Mouse (Mus musculus): ENCODE results near the gene Zfp148.
"Not testable (repeated sequence)": the region's sequence is repeated elsewhere in the genome, so short reads cannot be mapped to it uniquely, and the experiment has no call there.

Gene Zfp148

DNA sequence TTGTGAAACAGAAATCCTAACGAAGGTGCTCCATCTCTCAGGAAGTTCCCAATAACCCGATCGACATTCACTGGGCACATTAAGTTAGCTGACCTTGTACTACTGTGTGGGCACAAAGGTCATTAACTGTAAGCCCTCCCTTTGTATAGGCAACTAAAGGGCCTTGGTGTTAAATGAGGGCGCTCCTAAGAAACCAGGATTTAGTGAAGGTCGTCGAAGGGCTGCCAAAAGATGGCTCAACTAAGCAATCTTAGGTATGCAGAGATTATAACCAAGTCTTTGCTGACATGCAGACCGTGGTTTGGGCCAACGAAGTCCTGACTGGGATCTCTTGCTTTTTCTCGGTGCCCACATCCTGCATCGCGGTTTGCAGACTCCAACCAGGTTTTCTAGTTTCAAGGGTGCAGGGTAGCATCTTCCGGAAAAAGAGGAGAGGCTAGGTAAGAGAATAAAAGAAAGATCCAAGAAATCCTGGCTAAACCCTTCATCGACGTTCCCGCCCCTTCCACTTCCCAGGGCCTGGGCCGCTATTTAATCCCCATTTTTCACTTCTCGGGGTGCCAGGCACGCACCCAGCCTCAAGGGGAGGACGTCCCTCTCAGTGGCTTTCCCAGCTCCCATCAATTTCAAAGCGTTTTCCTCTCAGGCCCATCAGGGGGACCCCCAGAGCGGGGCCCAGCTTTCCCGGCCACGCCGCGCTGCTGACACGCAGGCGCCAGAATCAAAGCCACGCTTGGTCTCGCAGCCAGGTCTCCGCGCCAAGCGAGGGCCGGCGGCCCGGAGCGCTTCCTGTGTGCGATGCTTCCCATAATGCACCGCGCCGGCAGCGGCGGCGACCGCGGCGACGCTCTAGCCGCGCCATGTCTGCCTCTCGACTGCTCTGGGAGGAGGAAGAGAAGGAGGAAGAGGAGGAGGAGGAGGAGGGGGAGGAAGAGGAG is at the start of gene Zfp148:
TSS of gene Zfp148 (plus strand) at position 893 of the 938 bp plus-strand sequence.
- in situ Hi-C loops (cut with MboI, MseI) = not testable (repeated sequence)

DNA sequence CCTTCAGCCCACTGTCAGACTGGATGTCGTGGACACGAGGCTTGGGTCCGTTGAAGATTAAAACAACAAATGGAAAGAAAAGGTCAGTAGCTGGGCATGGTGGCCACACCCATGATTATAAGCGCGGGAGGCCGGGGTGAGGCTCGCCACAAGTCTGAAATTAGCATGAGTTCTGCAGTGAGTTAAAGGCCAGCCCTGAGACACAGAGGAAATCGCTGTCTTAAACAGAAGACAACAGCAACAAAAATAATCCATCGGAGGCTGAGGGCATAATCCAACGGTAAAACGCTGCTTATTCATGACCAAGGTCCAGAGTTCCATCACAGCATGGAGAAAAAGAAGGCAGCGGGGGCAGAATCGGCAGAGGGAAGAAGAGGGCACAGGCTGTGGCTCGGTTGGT is 47.6 kb upstream of the Zfp148 start:
- in situ Hi-C loops (cut with MboI, MseI) = loop anchor here in 1 of 2 experiments (10.0 kb wide), 1 partner anchor 152 kb away; no protein-coding TSS in a partner anchor

DNA sequence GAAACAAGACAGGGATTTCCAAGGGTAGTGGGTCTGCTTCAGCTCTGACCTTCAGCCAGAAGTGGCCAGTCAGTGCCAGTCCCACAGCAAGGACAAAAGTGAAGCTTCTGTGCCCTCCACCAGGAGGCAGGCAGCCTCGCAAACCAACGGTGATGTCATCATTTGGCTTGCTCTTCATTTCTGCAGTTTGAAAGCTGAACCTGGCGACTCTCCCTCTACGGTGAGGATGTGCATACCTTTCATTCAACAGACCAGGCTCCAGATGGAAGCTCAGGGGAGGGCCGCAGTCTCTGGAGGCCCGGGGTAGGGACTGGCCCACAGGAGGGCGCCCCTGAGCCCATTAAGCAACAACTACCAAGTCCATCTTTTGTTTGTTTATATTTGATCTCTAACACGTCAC is 43.5 kb upstream of the Zfp148 start:
- in situ Hi-C loops (cut with MboI, MseI) = loop anchor here in 1 of 2 experiments (10.0 kb wide), 1 partner anchor 148 kb away; no protein-coding TSS in a partner anchor

DNA sequence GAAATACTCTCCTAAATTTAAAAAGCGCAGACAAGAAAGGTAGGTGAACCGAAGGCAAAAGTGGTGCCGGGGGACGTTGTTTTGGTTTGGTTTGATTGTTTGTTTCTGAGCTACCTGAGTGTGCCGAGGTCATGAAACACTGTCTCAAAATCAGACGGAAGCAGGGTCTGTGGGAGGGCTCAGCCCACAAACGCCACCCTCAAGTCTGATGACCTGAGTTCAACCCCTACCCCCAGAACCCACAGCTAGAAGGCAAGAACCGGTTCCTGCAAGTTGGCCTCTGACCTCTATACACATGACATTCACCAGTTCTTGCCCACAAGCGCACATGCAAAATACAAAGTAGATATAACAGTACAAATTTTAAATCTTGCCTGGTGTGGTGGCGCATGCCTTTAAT is 43.0 kb upstream of the Zfp148 start:
- in situ Hi-C loops (cut with MboI, MseI) = loop anchor here in 1 of 2 experiments (10.0 kb wide), 1 partner anchor 147 kb away; no protein-coding TSS in a partner anchor

DNA sequence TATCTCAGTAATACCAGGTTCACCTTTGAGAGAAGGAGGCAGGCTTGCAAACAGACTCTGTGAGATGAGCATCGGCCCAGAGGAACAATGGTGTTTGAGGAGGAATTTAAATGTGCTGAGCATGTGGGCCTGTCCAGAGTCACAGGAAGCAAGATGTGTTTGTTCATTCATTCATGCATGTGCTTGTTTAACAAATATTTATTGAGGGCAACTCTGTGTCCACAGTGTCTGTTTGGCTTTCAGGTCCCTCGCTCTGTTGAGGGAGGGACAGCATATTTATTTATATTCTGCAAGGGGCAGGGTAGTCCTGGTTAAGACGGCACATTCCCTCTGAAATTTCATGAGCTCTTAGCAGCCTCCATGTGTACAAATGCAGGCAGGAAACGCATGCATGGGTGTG is 42.1 kb upstream of the Zfp148 start:
- in situ Hi-C loops (cut with MboI, MseI) = loop anchor here in 1 of 2 experiments (10.0 kb wide), 1 partner anchor 146 kb away; no protein-coding TSS in a partner anchor

GRCm38 (mm10) chr16:33339476-33339875 is 41.2 kb upstream of the Zfp148 start:
- in situ Hi-C loops (cut with MboI, MseI) = loop anchor here in 1 of 2 experiments (10.0 kb wide), 1 partner anchor 145 kb away; no protein-coding TSS in a partner anchor

DNA sequence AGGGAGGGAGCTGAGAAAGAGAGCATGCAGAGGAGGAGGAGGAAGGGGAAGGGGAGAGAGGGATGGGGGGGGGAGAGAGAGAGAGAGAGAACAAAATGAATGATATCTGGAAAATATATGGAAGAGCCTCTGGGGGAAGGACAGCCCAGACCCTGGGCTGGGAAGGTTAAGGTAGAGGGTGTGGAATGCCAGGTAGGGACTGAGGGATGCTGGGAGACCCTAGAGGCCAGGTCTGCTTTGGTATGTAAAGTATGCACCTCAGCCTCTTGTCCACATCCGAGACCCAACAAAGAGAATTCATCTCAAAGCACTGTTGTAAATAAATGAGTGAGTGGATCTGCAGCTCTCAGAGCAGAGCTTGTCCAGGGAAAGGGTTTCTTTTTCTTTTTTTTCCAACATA is 38.3 kb upstream of the Zfp148 start:
- in situ Hi-C loops (cut with MboI, MseI) = no loop called here

- in situ Hi-C loops (cut with MboI, MseI) = no loop called here
Observed at GRCm38 (mm10) chr16:33343106-33343505, 37.5 kb upstream of the Zfp148 start.

DNA sequence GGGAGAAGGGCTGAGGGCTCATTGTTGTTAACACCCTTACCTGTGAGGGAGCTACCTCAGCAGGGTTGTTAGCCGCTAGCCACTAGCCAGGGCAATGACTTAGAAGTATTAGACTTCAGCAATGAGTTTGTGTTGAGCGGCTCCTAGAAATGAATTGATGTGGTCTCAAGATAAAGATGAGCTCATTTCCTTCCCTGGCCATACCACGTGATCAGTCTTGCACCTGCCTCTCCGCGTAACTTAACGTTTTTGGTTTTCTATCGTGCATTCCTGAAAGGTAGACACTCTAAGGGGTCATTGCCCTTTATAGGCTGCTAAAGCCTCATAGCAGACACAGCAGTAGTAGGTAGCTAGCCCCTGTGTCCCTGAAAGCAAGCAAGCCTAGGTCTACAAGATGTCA is 37.0 kb upstream of the Zfp148 start:
- in situ Hi-C loops (cut with MboI, MseI) = no loop called here

DNA sequence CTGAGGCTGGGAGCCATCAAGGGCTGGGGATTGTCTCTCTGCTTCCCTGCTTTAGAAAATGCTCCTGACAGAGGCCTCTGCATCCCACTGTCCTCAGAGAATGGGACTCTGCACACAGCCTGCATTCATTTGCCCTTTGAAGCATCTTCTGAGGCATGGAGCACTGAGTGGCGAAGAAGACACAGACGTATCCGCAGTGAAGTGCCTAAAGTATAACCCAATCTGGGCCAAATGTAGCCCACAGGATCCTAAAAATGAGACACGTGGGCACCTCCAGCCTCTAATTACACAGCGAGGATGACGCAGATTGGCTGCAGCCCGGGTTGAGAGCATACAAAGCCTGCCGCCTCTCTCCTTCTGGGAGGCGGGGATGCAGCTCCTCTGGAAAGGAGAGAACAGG is 36.3 kb upstream of the Zfp148 start:
- in situ Hi-C loops (cut with MboI, MseI) = no loop called here

DNA sequence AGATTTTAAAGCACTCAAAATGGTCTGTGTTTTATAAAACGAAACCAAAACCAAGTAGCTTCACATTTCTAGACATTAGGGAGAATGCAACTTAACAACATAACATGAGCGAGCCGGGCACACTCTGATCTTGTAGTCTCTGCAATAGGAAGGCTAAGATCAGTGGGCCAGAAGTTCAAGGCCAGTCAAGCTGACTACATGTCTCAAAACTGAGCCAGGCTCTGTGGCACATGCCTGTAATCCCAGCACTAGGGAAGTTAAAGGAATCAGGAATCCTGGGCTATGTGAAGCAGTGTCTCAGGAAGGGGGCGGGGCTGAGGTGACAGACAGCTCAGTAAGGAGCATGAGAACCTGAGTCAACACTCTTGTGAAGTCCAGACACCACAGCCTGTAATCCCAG is 35.8 kb upstream of the Zfp148 start:
- in situ Hi-C loops (cut with MboI, MseI) = no loop called here

- in situ Hi-C loops (cut with MboI, MseI) = no loop called here
Observed at GRCm38 (mm10) chr16:33346376-33346775, 34.3 kb upstream of the Zfp148 start.

DNA sequence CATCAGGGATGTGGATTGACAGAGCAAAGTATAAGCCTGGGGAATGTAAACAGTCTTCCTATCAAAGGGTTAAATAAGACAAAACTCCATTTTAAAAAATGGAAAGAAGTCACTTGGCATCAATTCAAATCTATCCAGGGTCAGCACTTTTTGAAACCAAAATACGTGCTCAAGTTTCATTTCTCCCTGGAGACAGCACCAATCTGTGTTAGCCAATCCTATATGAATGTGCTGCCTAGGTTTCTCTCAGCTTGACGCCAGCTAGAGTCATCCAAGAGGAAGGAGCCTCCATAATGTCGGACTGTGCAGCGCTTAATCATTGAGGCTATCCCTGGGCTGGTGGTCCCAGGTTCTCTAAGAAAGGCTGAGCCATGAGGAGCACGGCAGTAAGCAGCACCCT is 33.5 kb upstream of the Zfp148 start:
- in situ Hi-C loops (cut with MboI, MseI) = no loop called here

DNA sequence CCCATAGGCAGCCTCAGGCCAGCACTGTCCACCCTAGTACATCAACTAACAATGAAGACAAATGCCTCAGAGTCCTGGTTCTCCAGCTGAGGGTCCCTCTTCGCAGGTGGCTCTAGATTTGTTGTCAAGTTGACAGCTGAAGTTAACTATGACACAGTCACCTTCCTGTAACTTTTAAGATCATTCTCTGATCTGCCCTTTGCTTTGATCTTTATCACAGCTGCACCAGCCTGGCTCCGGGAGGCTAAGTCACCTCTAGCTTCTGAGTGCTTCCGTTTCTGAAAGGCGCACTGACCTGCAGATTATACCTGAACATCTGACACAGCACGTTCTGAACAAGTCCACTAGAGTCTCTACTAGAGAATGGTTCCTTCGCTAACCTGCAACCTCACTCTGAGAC is 22.8 kb upstream of the Zfp148 start:
- in situ Hi-C loops (cut with MboI, MseI) = no loop called here

- in situ Hi-C loops (cut with MboI, MseI) = no loop called here
Observed at GRCm38 (mm10) chr16:33365772-33366171, 14.9 kb upstream of the Zfp148 start.

DNA sequence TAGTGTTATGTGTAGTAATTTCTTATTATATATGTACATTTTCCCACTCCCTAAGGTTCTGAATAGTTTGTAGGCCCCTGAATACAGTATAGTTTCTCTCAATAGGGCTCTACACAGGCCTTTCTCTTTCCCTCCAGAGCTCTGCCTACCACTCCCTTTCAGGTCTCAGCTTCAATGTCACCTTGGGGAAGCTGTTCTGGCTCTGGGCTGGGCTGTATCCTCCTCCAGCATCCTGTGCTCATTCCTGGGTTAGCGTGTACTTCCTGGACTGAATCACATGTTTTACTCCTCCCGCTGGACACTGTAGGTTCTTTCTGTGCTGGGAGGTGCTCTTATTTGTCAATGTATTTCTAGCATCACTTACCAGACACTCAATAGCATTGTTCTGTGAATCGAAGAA is 12.0 kb upstream of the Zfp148 start:
- in situ Hi-C loops (cut with MboI, MseI) = no loop called here

DNA sequence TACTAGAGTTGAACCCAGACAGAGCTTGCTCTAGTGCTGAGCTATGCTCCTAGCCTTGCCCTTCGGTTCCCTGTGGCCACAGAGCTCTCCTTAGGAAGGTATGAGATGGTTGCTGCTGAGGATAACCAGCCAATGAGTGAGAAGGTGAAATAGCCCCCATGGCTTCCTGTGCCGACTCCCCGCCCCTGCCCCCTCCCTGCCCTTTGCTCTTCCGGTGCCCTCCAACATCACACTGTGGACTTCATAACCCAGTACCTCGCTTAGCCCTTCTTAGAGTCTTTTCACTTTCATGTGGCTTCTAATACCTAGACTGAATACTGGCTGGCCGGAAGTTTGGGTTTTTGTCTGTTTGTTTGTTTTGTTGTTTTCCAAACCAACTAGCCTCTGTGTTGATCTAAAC is 9.8 kb upstream of the Zfp148 start:
- in situ Hi-C loops (cut with MboI, MseI) = no loop called here

GRCm38 (mm10) chr16:33372611-33373010 is 8.0 kb upstream of the Zfp148 start:
- in situ Hi-C loops (cut with MboI, MseI) = no loop called here

GRCm38 (mm10) chr16:33373326-33373725 is 7.3 kb upstream of the Zfp148 start:
- in situ Hi-C loops (cut with MboI, MseI) = no loop called here

DNA sequence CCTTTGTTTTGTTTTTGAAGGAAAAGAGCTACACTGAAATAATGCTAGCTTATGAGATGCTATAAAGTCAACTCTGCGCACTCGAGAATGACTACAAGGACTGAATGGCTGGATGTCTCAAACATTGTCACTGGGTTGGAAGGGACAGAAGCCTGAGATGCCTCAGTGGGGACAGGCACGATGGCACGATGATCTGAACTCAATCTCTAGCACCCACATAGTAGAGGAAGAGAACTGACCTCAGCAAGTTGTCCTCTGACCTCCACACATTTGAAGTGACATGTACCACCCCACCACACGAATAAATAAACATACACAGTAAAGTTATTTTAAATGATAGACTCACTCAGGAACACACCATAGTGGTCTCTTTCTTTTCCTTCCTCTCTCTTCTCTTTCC is 4.4 kb upstream of the Zfp148 start:
- in situ Hi-C loops (cut with MboI, MseI) = no loop called here

GRCm38 (mm10) chr16:33379219-33379943 is 1.3 kb upstream of the Zfp148 start:
- in situ Hi-C loops (cut with MboI, MseI) = no loop called here

- in situ Hi-C loops (cut with MboI, MseI) = no loop called here
Observed at GRCm38 (mm10) chr16:33380882-33381613, 412 bp downstream of the Zfp148 start.

All from T-helper 17 cell (primary cell).